Mouse (Mus musculus) testis, adult 2 months (tissue): ENCODE results near the gene Fancb. TPM values are rescaled to one million over a fixed set of nuclear protein-coding genes. Genes with fewer than 3 reads are reported as not detected.

Experiments
- H3K27ac ChIP-seq: fragments of 200-500 bp; 2 replicates; pipeline ENCODE4 v1.5.1; 2012; ENCODE audit warnings: low read depth, low read length; ENCODE audit not compliant: control insufficient read depth, insufficient read depth
- H3K27me3 ChIP-seq: fragments of 200-500 bp; 2 replicates; pipeline ENCODE4 v1.6.1; 2012; ENCODE audit warnings: mild to moderate bottlenecking, low read length, moderate library complexity; ENCODE audit not compliant: control insufficient read depth, insufficient read depth
- H3K36me3 ChIP-seq: fragments of 200-500 bp; 2 replicates; pipeline ENCODE4 v1.6.1; 2012; ENCODE audit warnings: mild to moderate bottlenecking, low read length; ENCODE audit not compliant: control insufficient read depth, insufficient read depth
- H3K4me1 ChIP-seq: fragments of 200-500 bp; 2 replicates; pipeline ENCODE4 v1.6.1; 2012; ENCODE audit warnings: low read length; ENCODE audit not compliant: control insufficient read depth, insufficient read depth
- H3K4me3 ChIP-seq: fragments of 200-500 bp; 2 replicates; pipeline ENCODE4 v1.5.1; 2012; ENCODE audit warnings: low read depth, mild to moderate bottlenecking, low read length, moderate library complexity, mixed read lengths; ENCODE audit not compliant: control insufficient read depth
- CTCF ChIP-seq: fragments of 200-500 bp; IDR thresholded peaks from 2 replicates; pipeline ENCODE4 v1.5.1; 2012; ENCODE audit warnings: low read depth, mild to moderate bottlenecking, inconsistent platforms, low read length, moderate library complexity; ENCODE audit not compliant: control insufficient read depth, insufficient read depth, insufficient replicate concordance
- POLR2A ChIP-seq: fragments of 200-500 bp; IDR thresholded peaks from 2 replicates; pipeline ENCODE4 v1.6.1; 2012; ENCODE audit warnings: low read depth, mild to moderate bottlenecking, inconsistent platforms, low read length, moderate library complexity; ENCODE audit not compliant: control insufficient read depth
- polyA plus RNA-seq: library from polyadenylated mRNA; depleted of rRNA; stranded (reverse); fragments of >200 nt; gene quantifications from 2 replicates; pipeline ENCODE4 v1.2.3, GENCODE M21; 2012; rRNA removed

Fancb gene
- 0.07 and 0.10 TPM in 2 replicates for polyA plus RNA-seq

- H3K27ac ChIP-seq: 0 out of 2 replicates have a peak within 1 kb of the TSS, but pooled peaks have one; percentile 4
- H3K36me3 ChIP-seq: no peaks in the 10 kb centered on the region
- H3K4me3 ChIP-seq: peak within 1 kb of the TSS; percentile 81
- no peak for TF ChIP-seq POLR2A
- no peak for TF ChIP-seq CTCF
- no peaks in the 10 kb centered on the region for H3K27me3 ChIP-seq
- no peaks in the 10 kb centered on the region for H3K4me1 ChIP-seq
Observed at GRCm38 (mm10) chrX:164980193-164980775, at the start of gene Fancb, which contains the start of gene Mospd2. TSS of gene Fancb (plus strand) at chrX:164980592. TSS of gene Mospd2 (minus strand) at chrX:164980375.

GRCm38 (mm10) chrX:164941540-164941939 is 38.9 kb upstream of the Fancb start:
- Histone ChIP-seq H3K4me1 (no peaks in the 10 kb centered on the region), H3K4me3 (no peak overlapping the region), H3K36me3 (no peaks in the 10 kb centered on the region), H3K27me3 (no peaks in the 10 kb centered on the region), H3K27ac (no peak overlapping the region)
- TF ChIP-seq CTCF (no peak), POLR2A (no peak)

- H3K27ac ChIP-seq: no peak overlapping the region
- TF ChIP-seq CTCF (no peak), POLR2A (no peak)
- no peaks in the 10 kb centered on the region for H3K36me3 ChIP-seq
- H3K4me3 ChIP-seq: no peak overlapping the region
- H3K4me1 ChIP-seq: no peaks in the 10 kb centered on the region
- H3K27me3 ChIP-seq: no peaks in the 10 kb centered on the region
Observed at GRCm38 (mm10) chrX:164951858-164952576, 28.4 kb upstream of the Fancb start.

GRCm38 (mm10) chrX:164952601-164953375 is 27.6 kb upstream of the Fancb start:
- Histone ChIP-seq H3K4me3 (no peak overlapping the region), H3K27ac (no peak overlapping the region), H3K4me1 (no peaks in the 10 kb centered on the region), H3K36me3 (no peaks in the 10 kb centered on the region), H3K27me3 (no peaks in the 10 kb centered on the region)
- no peak for TF ChIP-seq CTCF

- Histone ChIP-seq H3K36me3 (no peaks in the 10 kb centered on the region), H3K27me3 (no peaks in the 10 kb centered on the region), H3K4me1 (no peaks in the 10 kb centered on the region; the same call in 1 of the 2 replicates), H3K27ac (no peak overlapping the region), H3K4me3 (no peak overlapping the region)
- TF ChIP-seq CTCF: no peak
- TF ChIP-seq POLR2A: no peak
Observed at GRCm38 (mm10) chrX:164965750-164966448, 14.5 kb upstream of the Fancb start.

GRCm38 (mm10) chrX:164971206-164971605 is 9.2 kb upstream of the Fancb start:
- H3K4me1 ChIP-seq: no peaks in the 10 kb centered on the region; the same call in 1 of the 2 replicates
- H3K4me3 ChIP-seq: no peak overlapping the region
- no peak overlapping the region for H3K27ac ChIP-seq
- TF ChIP-seq CTCF: no peak
- no peak for TF ChIP-seq POLR2A
- H3K36me3 ChIP-seq: no peaks in the 10 kb centered on the region
- H3K27me3 ChIP-seq: no peaks in the 10 kb centered on the region

- H3K27me3 ChIP-seq: no peaks in the 10 kb centered on the region
- TF ChIP-seq CTCF: no peak
- no peak for TF ChIP-seq POLR2A
- no peak overlapping the region for H3K4me3 ChIP-seq
- no peaks in the 10 kb centered on the region for H3K36me3 ChIP-seq
- H3K27ac ChIP-seq: no peak overlapping the region
- no peaks in the 10 kb centered on the region for H3K4me1 ChIP-seq
Observed at GRCm38 (mm10) chrX:164978866-164979265, 1.5 kb upstream of the Fancb start.
